In genomic region chr1:182140370-182140769, GRCm38 (mm10) we compare ENCODE assay signal across 8 mouse cellular contexts. TPM values are rescaled to one million over a fixed set of nuclear protein-coding genes. Genes with fewer than 3 reads are reported as not detected.
DNase-seq lines count a peak whose midpoint lies in the region; ATAC-seq and TF ChIP-seq lines count a peak whose summit lies in the region.

No protein-coding gene starts in this region.

- ATAC-seq in forebrain, embryonic 11.5 days (replicated peaks; ENCODE audit: low FRiP score) = peak; percentile 85
- peak; percentile 68 for ATAC-seq in heart, embryonic 16.5 days (replicated peaks; ENCODE audit: extremely low read depth, insufficient read depth, low FRiP score)
- ATAC-seq in liver, embryonic 14.5 days (ENCODE audit: insufficient read depth) = peak; percentile 66
- peak; percentile 79; the same call in 1 of the 2 replicates for ATAC-seq in neural tube, embryonic 13.5 days (ENCODE audit: low read depth)

- 4% methylated on average over 6 of the region's 6 CpGs for WGBS in forebrain, embryonic 11.5 days
- WGBS in heart, embryonic 16.5 days = 1% methylated on average over 6 of the region's 6 CpGs
- WGBS in liver, embryonic 14.5 days (ENCODE audit: insufficient replicate concordance) = 4% methylated on average over 6 of the region's 6 CpGs
- WGBS in neural tube, embryonic 13.5 days = 4% methylated on average over 6 of the region's 6 CpGs

- DNase-seq in CD4-positive, CD25-positive, alpha-beta regulatory T cell, adult 2 months (ENCODE audit: low read depth, low spot score) = peak; percentile 83
- DNase-seq in brain, embryonic 14.5 days (ENCODE audit: low read depth) = peak; percentile 75
- DNase-seq in forebrain, embryonic 11.5 days (ENCODE audit: low spot score) = peak; percentile 89
- peak; percentile 79 to 90 for DNase-seq in kidney, postnatal 36 days
- peak; percentile 24 to 41 (median 34) for DNase-seq in liver, embryonic 14.5 days (ENCODE audit: low read depth in 3 of 3, low spot score in 3 of 3)
- peak; percentile 13 for DNase-seq in telencephalon, adult 2 months (ENCODE audit: low read depth, low spot score)

- H3K9me3 ChIP-seq in forebrain, embryonic 11.5 days (ENCODE audit: control insufficient read depth, low read length) = no peaks in the 10 kb centered on the region
- no peaks in the 10 kb centered on the region for H3K9me3 ChIP-seq in heart, embryonic 16.5 days (replicated peaks; ENCODE audit: control insufficient read depth, low read length)
- H3K9me3 ChIP-seq in liver, embryonic 14.5 days (ENCODE audit: control insufficient read depth, low read length) = no peaks in the 10 kb centered on the region
- no peaks in the 10 kb centered on the region for H3K9me3 ChIP-seq in neural tube, embryonic 13.5 days

- H3K4me2 ChIP-seq in forebrain, embryonic 11.5 days (ENCODE audit: low read depth, low read length, severe bottlenecking) = 0 out of 2 replicates have a peak overlapping the region, but pooled peaks have one; percentile 11
- H3K4me2 ChIP-seq in heart, embryonic 16.5 days (ENCODE audit: low read depth, low read length) = peak overlapping the region; percentile 41
- no peak overlapping the region for H3K4me2 ChIP-seq in liver, embryonic 14.5 days (ENCODE audit: low read depth)
- H3K4me2 ChIP-seq in neural tube, embryonic 13.5 days = no peak overlapping the region

- no peak for TF ChIP-seq EP300 in liver, embryonic 14.5 days (IDR thresholded peaks at IDR 0.05; ENCODE audit: low read depth)

- TF ChIP-seq CTCF in brain, embryonic 14.5 days (IDR thresholded peaks at IDR 0.05; ENCODE audit: borderline replicate concordance, extremely low read depth, insufficient read depth, insufficient read length) = peak; percentile 95
- TF ChIP-seq CTCF in liver, embryonic 14.5 days (IDR thresholded peaks at IDR 0.05; ENCODE audit: low read depth) = peak; percentile 96

- no peak overlapping the region for H3K4me3 ChIP-seq in forebrain, embryonic 11.5 days (ENCODE audit: low read depth, low read length)
- H3K4me3 ChIP-seq in heart, embryonic 16.5 days (ENCODE audit: low read length) = no peak overlapping the region
- H3K4me3 ChIP-seq in liver, embryonic 14.5 days (ENCODE audit: insufficient read depth in 1 of 2, low read depth in 2 of 2, low read length in 2 of 2) = no peak overlapping the region
- no peak overlapping the region for H3K4me3 ChIP-seq in neural tube, embryonic 13.5 days

- H3K4me1 ChIP-seq in forebrain, embryonic 11.5 days (replicated peaks; ENCODE audit: control insufficient read depth, insufficient read depth, low read length) = no peaks in the 10 kb centered on the region
- peaks cover 8% of the 10 kb centered on the region; the same call in 1 of the 2 replicates for H3K4me1 ChIP-seq in heart, embryonic 16.5 days (ENCODE audit: control insufficient read depth, insufficient read depth, low read length)
- no peaks in the 10 kb centered on the region for H3K4me1 ChIP-seq in liver, embryonic 14.5 days (replicated peaks; ENCODE audit: control insufficient read depth in 2 of 2, insufficient read depth in 2 of 2, low read length in 1 of 2)
- H3K4me1 ChIP-seq in neural tube, embryonic 13.5 days (replicated peaks) = peaks cover 12% of the 10 kb centered on the region

- no peak overlapping the region for H3K9ac ChIP-seq in forebrain, embryonic 11.5 days (ENCODE audit: low read length)
- H3K9ac ChIP-seq in heart, embryonic 16.5 days (ENCODE audit: low read length) = peak overlapping the region; percentile 3; the same call in 1 of the 2 replicates
- H3K9ac ChIP-seq in liver, embryonic 14.5 days (replicated peaks) = no peak overlapping the region
- no peak overlapping the region for H3K9ac ChIP-seq in neural tube, embryonic 13.5 days

- H3K36me3 ChIP-seq in forebrain, embryonic 11.5 days (ENCODE audit: control insufficient read depth, insufficient read depth, low read length) = no peaks in the 10 kb centered on the region
- no peaks in the 10 kb centered on the region for H3K36me3 ChIP-seq in heart, embryonic 16.5 days (ENCODE audit: control insufficient read depth, insufficient read depth)
- H3K36me3 ChIP-seq in liver, embryonic 14.5 days (replicated peaks; ENCODE audit: control insufficient read depth, insufficient read depth, low read depth) = no peaks in the 10 kb centered on the region
- no peaks in the 10 kb centered on the region for H3K36me3 ChIP-seq in neural tube, embryonic 13.5 days

- no peak overlapping the region for H3K27ac ChIP-seq in forebrain, embryonic 11.5 days (ENCODE audit: low read depth, low read length)
- H3K27ac ChIP-seq in heart, embryonic 16.5 days (ENCODE audit: low read length) = no peak overlapping the region
- no peak overlapping the region for H3K27ac ChIP-seq in liver, embryonic 14.5 days
- H3K27ac ChIP-seq in neural tube, embryonic 13.5 days (replicated peaks) = no peak overlapping the region

- TF ChIP-seq POLR2A in brain, embryonic 14.5 days (IDR thresholded peaks at IDR 0.05; ENCODE audit: borderline replicate concordance, extremely low read depth, insufficient read depth, insufficient read length, poor library complexity, severe bottlenecking) = no peak

- H3K27me3 ChIP-seq in forebrain, embryonic 11.5 days (ENCODE audit: control insufficient read depth, insufficient read depth, low read length) = no peaks in the 10 kb centered on the region
- peaks cover 11% of the 10 kb centered on the region; the same call in 1 of the 2 replicates for H3K27me3 ChIP-seq in heart, embryonic 16.5 days (ENCODE audit: control insufficient read depth, insufficient read depth, low read length)
- no peaks in the 10 kb centered on the region for H3K27me3 ChIP-seq in liver, embryonic 14.5 days (ENCODE audit: control insufficient read depth, insufficient read depth, low read length)
- H3K27me3 ChIP-seq in neural tube, embryonic 13.5 days = no peaks in the 10 kb centered on the region

RNA-seq across cellular contexts. Expression of gene Srp9, which starts 15.8 kb away (rescaled TPM):
- polyA plus RNA-seq in brain, embryonic 14.5 days (2012; rRNA removed) = 82.8 and 88.5 TPM in 2 replicates
- polyA plus RNA-seq in forebrain, embryonic 11.5 days (2014; fragmentation: Nextera tagmentation; extraction: Ambion mirVana) = 143 and 151 TPM in 2 replicates
- 85.9 and 111 TPM in 2 replicates for polyA plus RNA-seq in heart, embryonic 16.5 days (2015; fragmentation: Nextera tagmentation; extraction: Ambion mirVana)
- 28.9 and 43.5 TPM in 2 replicates for polyA plus RNA-seq in liver, embryonic 14.5 days (2012; rRNA removed)
- 88.9 and 89.9 TPM in 2 replicates for polyA plus RNA-seq in liver, embryonic 14.5 days (2014; fragmentation: Nextera tagmentation; extraction: Ambion mirVana)
- 139 and 143 TPM in 2 replicates for polyA plus RNA-seq in neural tube, embryonic 13.5 days (2015; fragmentation: Nextera tagmentation; extraction: Ambion mirVana)

RNA-seq across cellular contexts. Expression of gene Vmn1r1, which starts 23.9 kb away (rescaled TPM):
- not detected in 2 replicates for polyA plus RNA-seq in brain, embryonic 14.5 days (2012; rRNA removed)
- not detected in 2 replicates for polyA plus RNA-seq in forebrain, embryonic 11.5 days (2014; fragmentation: Nextera tagmentation; extraction: Ambion mirVana)
- polyA plus RNA-seq in heart, embryonic 16.5 days (2015; fragmentation: Nextera tagmentation; extraction: Ambion mirVana) = not detected in 2 replicates
- polyA plus RNA-seq in liver, embryonic 14.5 days (2012; rRNA removed) = not detected in 2 replicates
- not detected in 2 replicates for polyA plus RNA-seq in liver, embryonic 14.5 days (2014; fragmentation: Nextera tagmentation; extraction: Ambion mirVana)
- polyA plus RNA-seq in neural tube, embryonic 13.5 days (2015; fragmentation: Nextera tagmentation; extraction: Ambion mirVana) = not detected in 2 replicates

Comparison
In these comparisons a context has a peak if more than half of its experiments do, and no peak if none do; other contexts are left out.
1. DNase-seq: peak in every context shown above with its lines; median percentile 89 in forebrain, embryonic 11.5 days; 84 in kidney, postnatal 36 days; 83 in CD4-positive, CD25-positive, alpha-beta regulatory T cell, adult 2 months; 75 in brain, embryonic 14.5 days; 34 in liver, embryonic 14.5 days; 13 in telencephalon, adult 2 months.
2. H3K4me2 ChIP-seq: peak in forebrain, embryonic 11.5 days (single experiment) and heart, embryonic 16.5 days (single experiment); none in liver, embryonic 14.5 days (single experiment) and neural tube, embryonic 13.5 days (single experiment).
3. Peak in every context shown above with its lines, with median percentiles within 50 percentile points of each other: ATAC-seq.